Mouse (Mus musculus): ENCODE results near the gene Rad9a.

- TF ChIP-seq E2F4 (IDR thresholded peaks at IDR 0.05; ENCODE audit: insufficient read depth): no peak
- TF ChIP-seq POLR2A (IDR thresholded peaks at IDR 0.05; ENCODE audit: insufficient read length, low read depth): no peak
- TF ChIP-seq USF1 (IDR thresholded peaks at IDR 0.05; ENCODE audit: low read depth): no peak
- TF ChIP-seq MYOD1 (IDR thresholded peaks at IDR 0.05; ENCODE audit: control insufficient read depth in 1 of 3, insufficient read length in 2 of 3, low read depth in 2 of 3): no peak
- no peak for TF ChIP-seq MAX (IDR thresholded peaks at IDR 0.05; ENCODE audit: low read depth)
- no peak for TF ChIP-seq CEBPB (IDR thresholded peaks at IDR 0.05; ENCODE audit: insufficient read depth, poor library complexity, severe bottlenecking)
- no peak for TF ChIP-seq POLR2AphosphoS2 (IDR thresholded peaks at IDR 0.05; ENCODE audit: insufficient read length, low read depth)
Observed at GRCm38 (mm10) chr19:4153232-4153654, 48.2 kb downstream of the Rad9a start, which contains the start of gene Ptprcap.
